Mouse (Mus musculus): Measurements from ENCODE around the gene Hmgxb4.
"Not testable (repeated sequence)": the region's sequence is repeated elsewhere in the genome, so short reads cannot be mapped to it uniquely, and the experiment has no call there.

- TF ChIP-seq EP300 (IDR thresholded peaks at IDR 0.05; ENCODE audit: low read length); POLR2A (IDR thresholded peaks at IDR 0.05; ENCODE audit: low read depth, low read length); SMC3 (IDR thresholded peaks at IDR 0.05; ENCODE audit: low read depth, low read length); CTCF (conservative IDR thresholded peaks at IDR 0.05 in 1 of 2, IDR thresholded peaks at IDR 0.05 in 1 of 2; ENCODE audit: low read depth in 2 of 2, low read length in 2 of 2); MAZ (IDR thresholded peaks at IDR 0.05; ENCODE audit: low read depth, low read length); ZMIZ1 (IDR thresholded peaks at IDR 0.05; ENCODE audit: low read depth, low read length); RCOR1 (conservative IDR thresholded peaks at IDR 0.05; ENCODE audit: low read depth, low read length); ZNF384 (IDR thresholded peaks at IDR 0.05; ENCODE audit: low read depth, low read length); ETS1 (conservative IDR thresholded peaks at IDR 0.05; ENCODE audit: low read depth, low read length); HCFC1 (IDR thresholded peaks at IDR 0.05; ENCODE audit: low read depth, low read length); CHD2 (IDR thresholded peaks at IDR 0.05; ENCODE audit: low read length); POLR2AphosphoS2 (IDR thresholded peaks at IDR 0.05; ENCODE audit: low read depth, low read length): not testable (repeated sequence)
Observed at GRCm38 (mm10) chr8:74970286-74970685, 22.9 kb upstream of the Hmgxb4 start.

All from CH12.LX (cell line).